Mouse (Mus musculus) bone marrow macrophage, adult 2 months (primary cell): ENCODE data around the gene Vill. TPM values are rescaled to one million over a fixed set of nuclear protein-coding genes. Genes with fewer than 3 reads are reported as not detected.

Experiments
- H3K27ac ChIP-seq: 2 replicates; pipeline ENCODE4 v1.5.1; 2012; ENCODE audit warnings: low read depth, low read length; ENCODE audit not compliant: insufficient read depth
- H3K4me1 ChIP-seq: 2 replicates; pipeline ENCODE4 v1.6.1; 2012; ENCODE audit warnings: low read length; ENCODE audit not compliant: control insufficient read depth, insufficient read depth
- H3K4me3 ChIP-seq: 2 replicates; pipeline ENCODE4 v1.5.1; 2012; ENCODE audit warnings: mild to moderate bottlenecking, low read length, moderate library complexity; ENCODE audit not compliant: insufficient read depth
- CTCF ChIP-seq: IDR thresholded peaks from 2 replicates; pipeline ENCODE4 v1.5.1; 2012; ENCODE audit warnings: low read depth, mild to moderate bottlenecking, low read length, moderate library complexity
- POLR2A ChIP-seq: IDR thresholded peaks from 2 replicates; pipeline ENCODE4 v1.6.1; 2012; ENCODE audit warnings: mild to moderate bottlenecking, low read depth, low read length, borderline replicate concordance
- polyA plus RNA-seq: library from polyadenylated mRNA; stranded (reverse); fragments of >200 nt; gene quantifications from 2 replicates; pipeline ENCODE4 v1.2.4, GENCODE M21; 2012; ENCODE audit not compliant: missing spikeins, insufficient read depth, insufficient read length

The Vill gene
- polyA plus RNA-seq, 1 experiment = 43.1 TPM

DNA sequence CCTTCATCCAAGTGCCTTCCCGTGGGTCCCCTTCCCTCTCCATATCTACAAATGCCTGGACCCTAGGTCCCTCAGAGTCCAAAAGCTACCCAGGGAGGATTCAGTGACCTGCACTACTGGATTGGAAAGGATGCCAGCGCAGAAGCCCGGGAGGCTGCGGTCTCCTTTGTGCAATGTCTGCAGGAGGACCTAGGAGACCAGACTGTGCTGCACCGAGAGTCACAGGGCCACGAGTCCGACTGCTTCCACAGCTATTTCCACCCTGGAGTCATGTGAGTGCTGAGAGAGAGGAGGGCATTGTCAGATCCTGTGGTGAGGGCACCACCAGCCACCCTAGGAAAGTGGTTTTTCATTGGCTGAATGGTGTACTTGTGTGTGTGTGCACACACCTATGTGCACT lies 5.7 kb downstream of the Vill start:
- no peak overlapping the region for H3K4me3 ChIP-seq
- TF ChIP-seq CTCF (no peak), POLR2A (no peak)
- H3K4me1 ChIP-seq = peaks cover 4% of the 10 kb centered on the region; the same call in 1 of the 2 replicates
- no peak overlapping the region for H3K27ac ChIP-seq

- TF ChIP-seq POLR2A (no peak), CTCF (no peak)
- H3K4me3 ChIP-seq = no peak overlapping the region
- H3K4me1 ChIP-seq = peaks cover 11% of the 10 kb centered on the region
- H3K27ac ChIP-seq = no peak overlapping the region
Observed at GRCm38 (mm10) chr9:119060701-119061100, 8.1 kb downstream of the Vill start.

- Histone ChIP-seq H3K4me3 (peak overlapping the region; percentile 61), H3K4me1 (peaks cover 15% of the 10 kb centered on the region), H3K27ac (no peak overlapping the region)
- TF ChIP-seq CTCF (no peak), POLR2A (no peak)
Observed at GRCm38 (mm10) chr9:119063036-119063644, 10.6 kb downstream of the Vill start.

GRCm38 (mm10) chr9:119064296-119064695 lies 11.7 kb downstream of the Vill start:
- Histone ChIP-seq H3K27ac (peak overlapping the region; percentile 38; the same call in 1 of the 2 replicates), H3K4me1 (peaks cover 15% of the 10 kb centered on the region), H3K4me3 (peak overlapping the region; percentile 61)
- TF ChIP-seq CTCF (no peak), POLR2A (no peak)

- Histone ChIP-seq H3K4me3 (no peak overlapping the region), H3K4me1 (peaks cover 15% of the 10 kb centered on the region), H3K27ac (no peak overlapping the region)
- TF ChIP-seq CTCF (peak; percentile 90), POLR2A (no peak)
Observed at GRCm38 (mm10) chr9:119067601-119068000, 15.0 kb downstream of the Vill start.

DNA sequence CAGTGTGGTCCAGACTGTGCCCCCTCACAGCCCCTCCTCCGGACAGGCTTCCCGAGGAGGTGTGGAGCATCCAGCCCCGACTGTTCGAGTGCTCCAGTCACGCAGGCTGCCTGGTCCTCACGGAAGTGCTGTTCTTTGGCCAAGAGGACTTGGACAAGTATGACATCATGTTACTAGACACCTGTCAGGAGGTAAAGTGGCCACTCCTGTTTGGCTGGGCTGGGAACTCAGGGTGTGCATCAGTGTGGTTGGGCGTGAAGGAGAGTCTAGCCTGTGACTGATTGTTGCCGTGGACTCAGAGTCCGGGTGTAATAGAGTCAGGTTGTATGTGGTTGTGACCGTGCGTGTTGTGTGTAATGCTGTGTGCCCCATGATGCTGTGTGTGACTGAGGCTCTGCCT lies 15.7 kb downstream of the Vill start:
- Histone ChIP-seq H3K4me1 (peaks cover 13% of the 10 kb centered on the region), H3K27ac (no peak overlapping the region)
- TF ChIP-seq POLR2A (no peak), CTCF (no peak)

DNA sequence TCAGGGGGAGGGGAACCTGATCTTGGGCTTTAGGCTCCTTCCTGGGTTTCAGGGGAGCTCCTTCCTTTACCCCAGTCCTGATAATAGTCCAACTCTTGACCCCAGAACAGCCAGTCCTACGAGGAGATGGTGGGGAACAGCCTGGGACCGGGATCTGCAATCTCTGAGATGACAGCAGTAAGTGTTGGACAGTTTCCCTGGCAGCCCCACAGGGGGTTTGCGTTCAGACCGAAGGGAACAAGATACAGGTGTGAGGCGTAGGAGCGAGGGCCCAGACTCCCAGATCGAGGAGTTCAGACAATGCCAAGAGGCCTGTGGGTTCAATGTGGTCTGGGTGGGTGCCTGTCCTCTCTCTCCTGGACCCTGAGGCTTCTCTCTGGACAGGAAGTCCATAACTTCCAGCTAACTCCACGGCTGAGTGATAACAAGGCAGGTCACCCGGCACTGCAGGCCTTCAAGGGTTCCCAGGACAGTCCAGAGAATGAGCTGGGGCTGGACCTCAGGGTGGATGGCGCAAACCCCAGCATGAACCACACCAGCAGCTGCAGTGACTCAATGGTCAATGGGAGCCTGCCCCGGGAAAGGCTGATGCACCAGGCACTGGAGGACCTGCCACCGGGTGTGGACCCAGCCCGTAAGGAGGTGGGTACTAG lies 17.7 kb downstream of the Vill start:
- no peak overlapping the region for H3K27ac ChIP-seq
- peaks cover 15% of the 10 kb centered on the region for H3K4me1 ChIP-seq
- TF ChIP-seq CTCF (no peak), POLR2A (no peak)
- H3K4me3 ChIP-seq = no peak overlapping the region

More for the DNA sequence above, 15.7 kb downstream of the Vill start:
- H3K4me3 ChIP-seq = no peak overlapping the region

DNA sequence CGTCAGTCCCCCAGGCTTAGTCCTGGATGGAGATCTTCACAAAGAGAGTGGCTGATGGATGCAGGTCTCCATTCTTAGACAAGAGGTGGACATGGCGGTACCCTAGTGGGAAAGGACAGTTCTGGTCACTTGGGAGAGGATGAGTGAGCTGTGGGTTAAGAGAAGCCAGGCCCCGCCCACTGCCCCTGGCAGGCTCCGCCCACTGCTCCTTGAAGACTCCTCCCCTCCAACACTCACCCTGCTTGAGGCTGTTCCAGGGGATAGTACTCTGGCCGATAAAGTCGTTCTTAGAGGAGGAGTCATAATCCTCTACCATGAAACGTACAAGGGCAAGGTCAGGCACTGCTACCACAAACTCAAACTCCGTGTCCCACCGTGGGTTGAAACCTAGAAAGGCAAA lies 19.2 kb downstream of the Vill start:
- H3K4me1 ChIP-seq = peaks cover 20% of the 10 kb centered on the region
- H3K4me3 ChIP-seq = no peak overlapping the region
- no peak for TF ChIP-seq CTCF
- no peak for TF ChIP-seq POLR2A
- H3K27ac ChIP-seq = no peak overlapping the region

DNA sequence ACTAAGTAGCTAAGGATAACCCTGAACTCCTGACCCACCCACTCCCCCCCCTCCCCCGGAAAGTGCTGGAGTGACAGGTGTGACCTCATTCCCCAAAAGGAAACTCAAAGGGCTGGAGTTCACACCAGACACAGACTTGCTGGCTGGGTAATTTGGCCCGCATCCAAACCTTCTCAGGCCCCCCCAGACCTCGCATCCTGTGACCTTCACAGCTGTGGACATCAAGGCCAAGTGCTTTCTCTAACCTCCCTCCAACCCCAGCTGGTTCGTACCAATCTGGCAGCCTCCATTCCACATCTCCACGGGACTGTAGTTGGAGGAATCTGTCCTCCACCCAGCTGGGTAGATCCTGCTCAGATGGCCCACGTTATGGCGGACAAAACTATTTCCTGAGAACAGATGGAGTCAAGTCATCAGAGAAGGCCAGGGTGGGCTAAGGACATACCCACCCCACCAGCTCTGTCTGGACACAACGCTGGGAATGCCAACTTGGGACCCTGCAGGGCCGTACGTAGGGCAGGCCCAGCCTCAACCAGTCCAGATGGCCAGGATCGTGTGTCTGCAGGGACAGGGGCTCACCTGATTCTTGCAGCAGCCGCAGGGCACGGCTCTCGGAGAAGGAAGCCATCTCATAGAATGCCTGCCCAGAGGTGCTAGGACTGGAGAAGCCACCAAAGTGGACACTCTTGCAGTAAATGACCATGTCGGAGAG lies 20.8 kb downstream of the Vill start:
- no peak overlapping the region for H3K4me3 ChIP-seq
- peaks cover 20% of the 10 kb centered on the region for H3K4me1 ChIP-seq
- TF ChIP-seq POLR2A (no peak), CTCF (no peak)
- no peak overlapping the region for H3K27ac ChIP-seq

DNA sequence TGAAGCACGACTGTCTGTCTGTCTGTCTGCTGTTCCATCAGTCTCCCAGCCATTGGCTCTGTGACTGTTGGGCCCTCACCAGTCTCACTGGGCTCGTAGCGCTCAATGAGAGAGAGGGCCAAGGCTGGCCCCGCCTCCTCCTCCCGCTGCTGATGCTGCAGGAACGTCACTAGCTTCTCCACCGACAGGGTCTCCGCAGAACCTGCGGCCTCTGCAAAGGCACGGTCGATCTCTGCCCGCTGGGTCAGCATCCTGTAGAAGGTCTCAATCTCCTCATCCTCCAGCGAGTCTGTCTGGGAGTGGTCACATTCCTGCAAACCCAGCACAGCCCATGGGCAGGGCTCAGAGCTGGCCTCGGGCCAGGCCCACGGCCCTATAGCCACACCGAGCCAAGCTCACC lies 23.1 kb downstream of the Vill start:
- Histone ChIP-seq H3K27ac (peak overlapping the region; percentile 79), H3K4me1 (peaks cover 20% of the 10 kb centered on the region), H3K4me3 (no peak overlapping the region)
- no peak for TF ChIP-seq CTCF
- TF ChIP-seq POLR2A = no peak
